Mouse (Mus musculus): Measurements from ENCODE around the gene Rgs8.

Gene Rgs8

GRCm38 (mm10) chr1:153741551-153742316 is 88.9 kb downstream of the Rgs8 start:
- DNase-seq (ENCODE audit: low read depth, low spot score) = peak; percentile 22

GRCm38 (mm10) chr1:153742374-153743155 is 89.7 kb downstream of the Rgs8 start:
- DNase-seq (ENCODE audit: low read depth, low spot score) = peak; percentile 88

GRCm38 (mm10) chr1:153746119-153746670 is 93.4 kb downstream of the Rgs8 start:
- DNase-seq (ENCODE audit: low read depth, low spot score) = no peak

GRCm38 (mm10) chr1:153746728-153747127 is 93.9 kb downstream of the Rgs8 start:
- DNase-seq (ENCODE audit: low read depth, low spot score) = peak; percentile 84

- no peak for DNase-seq (ENCODE audit: low read depth, low spot score)
Measured at GRCm38 (mm10) chr1:153747861-153748530, 95.2 kb downstream of the Rgs8 start.

GRCm38 (mm10) chr1:153748549-153748948 is 95.7 kb downstream of the Rgs8 start:
- DNase-seq (ENCODE audit: low read depth, low spot score) = peak; percentile 39

- DNase-seq (ENCODE audit: low read depth, low spot score) = peak; percentile 92
Measured at GRCm38 (mm10) chr1:153749211-153749801, 96.5 kb downstream of the Rgs8 start, which contains the start of gene Rnasel. Gene Rnasel, plus strand, starts transcription at chr1:153749426.

Data from 3T3-L1 (cell line).